Mouse (Mus musculus) cerebellum, adult 11-12 months (tissue): ENCODE data around the gene Ptpn7.
A peak's percentile ranks its signal among the peaks of the same experiment; 100 is the strongest.

Experiments
- DNase-seq: peaks from one replicate; pipeline ENCODE4 v3.0.0; 2022

Ptpn7 gene

DNA sequence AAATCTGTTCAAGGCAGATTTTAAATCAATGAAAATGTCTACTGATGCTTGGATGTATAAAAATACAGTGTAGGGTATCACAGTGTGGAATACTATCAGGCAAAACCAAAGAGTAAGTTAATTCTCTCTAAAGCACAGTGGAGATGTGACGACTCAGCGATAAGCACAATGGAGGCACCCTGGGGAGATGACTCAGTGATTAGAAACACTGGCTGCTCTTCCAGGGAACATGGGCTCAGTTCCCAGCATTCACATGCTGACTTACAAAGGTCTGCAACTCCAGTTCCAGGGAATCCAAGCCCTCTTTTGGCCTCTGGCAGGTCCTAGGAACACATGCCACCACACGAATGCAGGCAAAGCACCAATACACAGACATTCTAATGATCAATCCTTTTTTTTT is 55.7 kb downstream of the Ptpn7 start:
- no peak for DNase-seq

DNA sequence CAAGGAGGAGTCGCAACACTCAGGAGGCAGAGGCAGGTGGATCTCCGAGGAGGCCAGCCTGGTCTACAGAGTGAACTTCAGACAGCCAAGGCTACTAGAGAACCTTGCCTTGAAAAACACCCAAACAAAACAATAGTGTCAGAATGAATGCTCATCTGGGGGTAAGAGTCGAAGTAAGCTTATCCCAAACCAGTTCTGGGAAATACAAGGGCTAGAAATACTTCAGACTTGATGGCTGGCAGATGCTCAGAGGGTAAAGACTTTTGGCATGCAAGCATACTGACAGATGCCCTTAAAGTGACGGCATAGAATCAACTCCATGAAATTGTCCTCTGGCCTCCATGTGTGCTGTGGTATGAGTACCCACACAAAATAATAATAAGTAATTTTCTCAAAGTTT is 56.7 kb downstream of the Ptpn7 start:
- DNase-seq, result no peak

DNA sequence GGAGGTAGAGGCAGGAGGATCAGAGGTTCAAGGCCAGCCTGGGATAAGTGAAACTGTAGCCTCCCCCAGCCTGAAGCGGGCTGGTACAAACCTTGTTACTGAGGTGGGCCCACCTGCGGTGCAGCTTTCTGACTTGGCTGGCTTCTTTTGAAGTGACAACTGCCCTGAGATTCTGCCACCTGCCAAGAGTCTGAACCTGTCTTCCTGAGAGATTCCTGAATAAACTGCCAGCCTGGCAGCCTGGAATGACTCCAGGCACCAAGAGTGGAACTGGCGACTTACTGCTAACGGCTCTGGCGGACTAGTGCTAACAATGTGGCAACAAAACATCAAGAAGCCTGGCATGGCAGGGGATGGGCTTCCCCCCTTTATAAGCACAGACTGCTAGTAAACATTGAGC is 61.8 kb downstream of the Ptpn7 start:
- peak; percentile 60 for DNase-seq
